14 mouse cellular contexts compared by ENCODE assay signal in the genomic region with DNA sequence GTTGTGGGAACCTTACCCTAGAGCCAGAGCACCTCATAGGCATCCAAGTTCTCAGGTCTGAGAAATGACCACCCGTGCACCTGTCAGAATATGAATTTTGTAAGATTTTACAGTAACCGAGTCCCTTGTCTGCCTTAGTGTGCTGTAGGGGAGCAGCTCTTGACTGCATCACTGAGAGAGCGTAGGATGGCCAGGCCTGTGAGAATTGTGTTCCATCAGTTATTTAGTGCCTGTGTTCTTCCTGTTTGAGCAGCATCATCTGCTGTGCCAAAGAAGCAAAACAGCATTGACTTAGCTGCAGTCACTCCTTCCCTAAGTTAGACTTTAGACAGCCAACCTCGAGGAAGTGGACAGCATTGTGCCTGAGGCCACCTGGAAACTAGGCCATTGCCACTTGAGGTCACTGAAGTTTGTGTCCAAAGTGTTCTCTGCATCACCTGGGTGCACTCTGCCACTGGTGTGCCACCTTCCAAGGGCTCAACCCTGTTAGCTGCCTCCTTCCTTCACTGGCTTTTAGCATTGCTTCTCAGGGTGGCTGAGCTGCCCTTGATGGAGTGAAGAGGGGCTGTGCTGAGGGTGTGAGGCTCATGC. TPM values are rescaled to one million over a fixed set of nuclear protein-coding genes. Genes with fewer than 3 reads are reported as not detected.
A peak's percentile ranks its signal among the peaks of the same experiment; 100 is the strongest.
DNase-seq lines count a peak whose midpoint lies in the region; ATAC-seq and TF ChIP-seq lines count a peak whose summit lies in the region.
"Had no signal": no experiment of that assay in that cellular context is flagged by ENCODE, and none has a peak within 500 bp of the region (broad histone marks: within the 10 kb centered on the region; RNA-seq: fewer than 3 reads in every experiment).

No protein-coding gene starts in this region.

- no peaks in the 10 kb centered on the region for H3K27me3 ChIP-seq in kidney, embryonic 15.5 days
- H3K27me3 ChIP-seq in neural tube, embryonic 13.5 days: no peaks in the 10 kb centered on the region
- no peaks in the 10 kb centered on the region for H3K27me3 ChIP-seq in neural tube, embryonic 15.5 days (replicated peaks)
- H3K27me3 ChIP-seq in limb, embryonic 12.5 days: no peaks in the 10 kb centered on the region
- no peaks in the 10 kb centered on the region for H3K27me3 ChIP-seq in stomach, postnatal 0 days (ENCODE audit: control insufficient read depth, insufficient read depth, low read length)
- H3K27me3 ChIP-seq: forebrain, embryonic 13.5 days; heart, embryonic 12.5 days had no signal

- DNase-seq in kidney, adult 18-20 months: peak; percentile 20
- no peak for DNase-seq in stomach, postnatal 0 days (ENCODE audit: low spot score)
- no peak for DNase-seq in thymus, postnatal 25 days
- no peak for DNase-seq in adrenal gland, postnatal 14 days
- DNase-seq: cerebellum, adult 8-10 months; gastrocnemius, adult 2 months; lung, adult 2 months had no signal

- no peak for TF ChIP-seq CTCF in stomach, postnatal 0 days (IDR thresholded peaks at IDR 0.05; ENCODE audit: low read depth)

- H3K4me1 ChIP-seq in kidney, embryonic 15.5 days: peaks cover 14% of the 10 kb centered on the region; the same call in 1 of the 2 replicates
- peaks cover 31% of the 10 kb centered on the region for H3K4me1 ChIP-seq in neural tube, embryonic 13.5 days (replicated peaks)
- H3K4me1 ChIP-seq in neural tube, embryonic 15.5 days: peaks cover 17% of the 10 kb centered on the region
- peaks cover 13% of the 10 kb centered on the region; the same call in 1 of the 2 replicates for H3K4me1 ChIP-seq in limb, embryonic 12.5 days (replicated peaks)
- H3K4me1 ChIP-seq in stomach, postnatal 0 days (replicated peaks; ENCODE audit: control insufficient read depth, insufficient read depth): peaks cover 2% of the 10 kb centered on the region; the same call in 1 of the 2 replicates
- H3K4me1 ChIP-seq: forebrain, embryonic 13.5 days had no signal

- TF ChIP-seq EP300 in stomach, postnatal 0 days (optimal IDR thresholded peaks at IDR 0.05): no peak

- 89% methylated on average over 4 of the region's 4 CpGs for WGBS in kidney, embryonic 15.5 days
- 92% methylated on average over 4 of the region's 4 CpGs for WGBS in neural tube, embryonic 13.5 days
- 93% methylated on average over 4 of the region's 4 CpGs for WGBS in neural tube, embryonic 15.5 days
- 90% methylated on average over 4 of the region's 4 CpGs for WGBS in limb, embryonic 12.5 days
- 84% methylated on average over 4 of the region's 4 CpGs for WGBS in stomach, postnatal 0 days

- no peak for ATAC-seq in kidney, embryonic 15.5 days (replicated peaks; ENCODE audit: low FRiP score)
- no peak for ATAC-seq in neural tube, embryonic 13.5 days (ENCODE audit: low read depth)
- ATAC-seq in neural tube, embryonic 15.5 days (ENCODE audit: low FRiP score): no peak
- no peak for ATAC-seq in limb, embryonic 12.5 days (ENCODE audit: insufficient number of reproducible peaks, insufficient read depth, low FRiP score, low TSS enrichment, low read depth)
- ATAC-seq in stomach, postnatal 0 days (ENCODE audit: low FRiP score, low TSS enrichment): peak; percentile 43
- ATAC-seq: forebrain, embryonic 13.5 days had no signal

- no peak overlapping the region for H3K9ac ChIP-seq in kidney, embryonic 15.5 days
- H3K9ac ChIP-seq in neural tube, embryonic 13.5 days: 0 out of 2 replicates have a peak overlapping the region, but pooled peaks have one; percentile 26
- no peak overlapping the region for H3K9ac ChIP-seq in neural tube, embryonic 15.5 days (replicated peaks)
- 0 out of 2 replicates have a peak overlapping the region, but pooled peaks have one; percentile 23 for H3K9ac ChIP-seq in limb, embryonic 12.5 days (replicated peaks)
- no peak overlapping the region for H3K9ac ChIP-seq in stomach, postnatal 0 days (ENCODE audit: low read length)
- H3K9ac ChIP-seq: forebrain, embryonic 13.5 days; heart, embryonic 12.5 days had no signal

- no peak overlapping the region for H3K4me2 ChIP-seq in kidney, embryonic 15.5 days
- H3K4me2 ChIP-seq in neural tube, embryonic 13.5 days: no peak overlapping the region
- H3K4me2 ChIP-seq in neural tube, embryonic 15.5 days: no peak overlapping the region
- H3K4me2 ChIP-seq in limb, embryonic 12.5 days: no peak overlapping the region
- no peak overlapping the region for H3K4me2 ChIP-seq in stomach, postnatal 0 days (replicated peaks; ENCODE audit: low read depth)
- H3K4me2 ChIP-seq: forebrain, embryonic 13.5 days; heart, embryonic 12.5 days had no signal

- no peak overlapping the region for H3K27ac ChIP-seq in kidney, embryonic 15.5 days
- 0 out of 2 replicates have a peak overlapping the region, but pooled peaks have one; percentile 67 for H3K27ac ChIP-seq in neural tube, embryonic 13.5 days (replicated peaks)
- no peak overlapping the region for H3K27ac ChIP-seq in neural tube, embryonic 15.5 days (replicated peaks)
- peak overlapping the region; percentile 47; the same call in 1 of the 2 replicates for H3K27ac ChIP-seq in limb, embryonic 12.5 days
- H3K27ac ChIP-seq in stomach, postnatal 0 days (replicated peaks): no peak overlapping the region
- H3K27ac ChIP-seq: forebrain, embryonic 13.5 days; gastrocnemius, adult 2 months had no signal

- H3K4me3 ChIP-seq in kidney, embryonic 15.5 days (replicated peaks): no peak overlapping the region
- no peak overlapping the region for H3K4me3 ChIP-seq in neural tube, embryonic 13.5 days
- H3K4me3 ChIP-seq in neural tube, embryonic 15.5 days (replicated peaks): no peak overlapping the region
- no peak overlapping the region for H3K4me3 ChIP-seq in limb, embryonic 12.5 days (replicated peaks)
- H3K4me3 ChIP-seq in stomach, postnatal 0 days (ENCODE audit: low read depth, low read length): no peak overlapping the region
- H3K4me3 ChIP-seq: forebrain, embryonic 13.5 days; gastrocnemius, adult 2 months; heart, embryonic 12.5 days had no signal

- H3K9me3 ChIP-seq in kidney, embryonic 15.5 days (replicated peaks): no peaks in the 10 kb centered on the region
- H3K9me3 ChIP-seq in neural tube, embryonic 13.5 days: 0 out of 2 replicates have a peak, but pooled peaks cover 1% of the 10 kb centered on the region
- H3K9me3 ChIP-seq in neural tube, embryonic 15.5 days (replicated peaks): peaks cover 5% of the 10 kb centered on the region; the same call in 1 of the 2 replicates
- no peaks in the 10 kb centered on the region for H3K9me3 ChIP-seq in limb, embryonic 12.5 days
- no peaks in the 10 kb centered on the region for H3K9me3 ChIP-seq in stomach, postnatal 0 days (ENCODE audit: control insufficient read depth, low read length)
- H3K9me3 ChIP-seq: forebrain, embryonic 13.5 days; heart, embryonic 12.5 days had no signal

- H3K36me3 ChIP-seq in kidney, embryonic 15.5 days: peaks cover 19% of the 10 kb centered on the region
- peaks cover 20% of the 10 kb centered on the region; the same call in 1 of the 2 replicates for H3K36me3 ChIP-seq in neural tube, embryonic 13.5 days
- peaks cover 7% of the 10 kb centered on the region; the same call in 1 of the 2 replicates for H3K36me3 ChIP-seq in neural tube, embryonic 15.5 days
- peaks cover 21% of the 10 kb centered on the region for H3K36me3 ChIP-seq in limb, embryonic 12.5 days
- H3K36me3 ChIP-seq in stomach, postnatal 0 days (ENCODE audit: control insufficient read depth, insufficient read depth, low read length): no peaks in the 10 kb centered on the region

RNA-seq across cellular contexts. Expression of a gene that starts 22.1 kb away (rescaled TPM):
- 50.0 and 51.6 TPM in 2 replicates for polyA plus RNA-seq in kidney, embryonic 15.5 days (2015; fragmentation: Nextera tagmentation; extraction: Ambion mirVana)
- 43.3 and 48.3 TPM in 2 replicates for polyA plus RNA-seq in neural tube, embryonic 13.5 days (2015; fragmentation: Nextera tagmentation; extraction: Ambion mirVana)
- polyA plus RNA-seq in neural tube, embryonic 15.5 days (2015; fragmentation: Nextera tagmentation; extraction: Ambion mirVana): 41.1 and 43.3 TPM in 2 replicates
- polyA plus RNA-seq in limb, embryonic 12.5 days (2016; fragmentation: Nextera tagmentation; extraction: Ambion mirVana): 68.3 and 69.9 TPM in 2 replicates
- polyA plus RNA-seq in stomach, postnatal 0 days (2015; fragmentation: Nextera tagmentation; extraction: Ambion mirVana): 33.4 and 33.6 TPM in 2 replicates
- 98.5 and 109 TPM in 2 replicates for total RNA-seq in adrenal gland, postnatal 14 days (2021)

RNA-seq across cellular contexts. Expression of a gene that starts 41.0 kb away (rescaled TPM):
- 0.51 and 1.3 TPM in 2 replicates for polyA plus RNA-seq in kidney, embryonic 15.5 days (2015; fragmentation: Nextera tagmentation; extraction: Ambion mirVana)
- 39.3 and 52.9 TPM in 2 replicates for polyA plus RNA-seq in neural tube, embryonic 13.5 days (2015; fragmentation: Nextera tagmentation; extraction: Ambion mirVana)
- 57.8 and 59.2 TPM in 2 replicates for polyA plus RNA-seq in neural tube, embryonic 15.5 days (2015; fragmentation: Nextera tagmentation; extraction: Ambion mirVana)
- 1.2 and 1.3 TPM in 2 replicates for polyA plus RNA-seq in limb, embryonic 12.5 days (2016; fragmentation: Nextera tagmentation; extraction: Ambion mirVana)
- 1.2 and 1.3 TPM in 2 replicates for polyA plus RNA-seq in stomach, postnatal 0 days (2015; fragmentation: Nextera tagmentation; extraction: Ambion mirVana)
- total RNA-seq in adrenal gland, postnatal 14 days (2021): 39.2 and 59.5 TPM in 2 replicates
- total RNA-seq: gastrocnemius, adult 2 months; megakaryocyte-erythroid progenitor cell, adult 5-6 weeks had no signal

RNA-seq across cellular contexts. Expression of a gene that starts 42.8 kb away (rescaled TPM):
- 4.6 and 6.4 TPM in 2 replicates for polyA plus RNA-seq in kidney, embryonic 15.5 days (2015; fragmentation: Nextera tagmentation; extraction: Ambion mirVana)
- polyA plus RNA-seq in neural tube, embryonic 13.5 days (2015; fragmentation: Nextera tagmentation; extraction: Ambion mirVana): 79.8 and 82.1 TPM in 2 replicates
- polyA plus RNA-seq in neural tube, embryonic 15.5 days (2015; fragmentation: Nextera tagmentation; extraction: Ambion mirVana): 72.5 and 82.4 TPM in 2 replicates
- 13.9 and 14.8 TPM in 2 replicates for polyA plus RNA-seq in limb, embryonic 12.5 days (2016; fragmentation: Nextera tagmentation; extraction: Ambion mirVana)
- polyA plus RNA-seq in stomach, postnatal 0 days (2015; fragmentation: Nextera tagmentation; extraction: Ambion mirVana): 1.5 and 2.3 TPM in 2 replicates
- 19.5 and 22.6 TPM in 2 replicates for total RNA-seq in adrenal gland, postnatal 14 days (2021)
- total RNA-seq: gastrocnemius, adult 2 months; megakaryocyte-erythroid progenitor cell, adult 5-6 weeks had no signal

Comparison
In these comparisons a context has a peak if more than half of its experiments do, and no peak if none do; other contexts are left out.
1. H3K27ac ChIP-seq: peak in neural tube, embryonic 13.5 days (single experiment) and limb, embryonic 12.5 days (single experiment); none in kidney, embryonic 15.5 days (single experiment), neural tube, embryonic 15.5 days (single experiment) and stomach, postnatal 0 days (single experiment).
2. H3K9ac ChIP-seq: peak in neural tube, embryonic 13.5 days (single experiment) and limb, embryonic 12.5 days (single experiment); none in kidney, embryonic 15.5 days (single experiment), neural tube, embryonic 15.5 days (single experiment) and stomach, postnatal 0 days (single experiment).
3. RNA of a gene that starts 41.0 kb away (polyA plus RNA-seq): 57.8 to 59.2 TPM in neural tube, embryonic 15.5 days and 39.3 to 52.9 TPM in neural tube, embryonic 13.5 days; 0.51 to 1.3 TPM in kidney, embryonic 15.5 days, 1.2 to 1.3 TPM in limb, embryonic 12.5 days and 1.2 to 1.3 TPM in stomach, postnatal 0 days; every median in the first group is over 10 times any median in the second.